Mouse (Mus musculus): ENCODE results near the gene Mtr. TPM values are rescaled to one million over a fixed set of nuclear protein-coding genes. Genes with fewer than 3 reads are reported as not detected.

Gene Mtr
- polyA plus RNA-seq, 2 experiments: 4.0 to 9.6 TPM

GRCm38 (mm10) chr13:12167276-12167675, 90.6 kb downstream of the Mtr start:
- WGBS (ENCODE audit: insufficient replicate concordance): 56% methylated on average over 9 of the region's 9 CpGs
- no peak for ATAC-seq (ENCODE audit: insufficient read depth)
- Histone ChIP-seq H3K4me2 (ENCODE audit: low read depth) (no peak overlapping the region), H3K36me3 (replicated peaks; ENCODE audit: control insufficient read depth, insufficient read depth, low read depth) (no peaks in the 10 kb centered on the region), H3K4me3 (ENCODE audit: insufficient read depth in 1 of 2, low read depth in 2 of 2, low read length in 2 of 2) (no peak overlapping the region), H3K27me3 (ENCODE audit: control insufficient read depth, insufficient read depth, low read length) (no peaks in the 10 kb centered on the region), H3K27ac (no peak overlapping the region), H3K4me1 (replicated peaks; ENCODE audit: control insufficient read depth in 2 of 2, insufficient read depth in 2 of 2, low read length in 1 of 2) (no peaks in the 10 kb centered on the region), H3K9me3 (ENCODE audit: control insufficient read depth, low read length) (no peaks in the 10 kb centered on the region), H3K9ac (replicated peaks) (no peak overlapping the region)
- DNase-seq (ENCODE audit: low read depth in 3 of 3, low spot score in 3 of 3): no peak
- TF ChIP-seq EP300 (IDR thresholded peaks at IDR 0.05; ENCODE audit: low read depth): no peak

GRCm38 (mm10) chr13:12166386-12166785, 91.5 kb downstream of the Mtr start:
- Histone ChIP-seq H3K9ac (replicated peaks) (no peak overlapping the region), H3K36me3 (replicated peaks; ENCODE audit: control insufficient read depth, insufficient read depth, low read depth) (no peaks in the 10 kb centered on the region), H3K4me3 (ENCODE audit: insufficient read depth in 1 of 2, low read depth in 2 of 2, low read length in 2 of 2) (no peak overlapping the region), H3K27me3 (ENCODE audit: control insufficient read depth, insufficient read depth, low read length) (no peaks in the 10 kb centered on the region), H3K4me1 (replicated peaks; ENCODE audit: control insufficient read depth in 2 of 2, insufficient read depth in 2 of 2, low read length in 1 of 2) (no peaks in the 10 kb centered on the region), H3K9me3 (ENCODE audit: control insufficient read depth, low read length) (no peaks in the 10 kb centered on the region), H3K4me2 (ENCODE audit: low read depth) (no peak overlapping the region), H3K27ac (no peak overlapping the region)
- no peak for TF ChIP-seq EP300 (IDR thresholded peaks at IDR 0.05; ENCODE audit: low read depth)
- TF ChIP-seq CTCF (IDR thresholded peaks at IDR 0.05; ENCODE audit: low read depth): no peak
- DNase-seq (ENCODE audit: low read depth in 3 of 3, low spot score in 3 of 3) (no peak), ATAC-seq (ENCODE audit: insufficient read depth) (no peak)
- WGBS (ENCODE audit: insufficient replicate concordance): 23% methylated on average over 6 of the region's 6 CpGs

- no peaks in the 10 kb centered on the region for H3K9me3 ChIP-seq (ENCODE audit: control insufficient read depth, low read length)
- H3K27ac ChIP-seq: no peak overlapping the region
- DNase-seq (ENCODE audit: low read depth in 3 of 3, low spot score in 3 of 3) (no peak), ATAC-seq (ENCODE audit: insufficient read depth) (no peak)
- 56% methylated on average over 8 of the region's 8 CpGs for WGBS (ENCODE audit: insufficient replicate concordance)
- no peak overlapping the region for H3K9ac ChIP-seq (replicated peaks)
- no peaks in the 10 kb centered on the region for H3K4me1 ChIP-seq (replicated peaks; ENCODE audit: control insufficient read depth in 2 of 2, insufficient read depth in 2 of 2, low read length in 1 of 2)
- no peak for TF ChIP-seq CTCF (IDR thresholded peaks at IDR 0.05; ENCODE audit: low read depth)
- TF ChIP-seq EP300 (IDR thresholded peaks at IDR 0.05; ENCODE audit: low read depth): no peak
- no peak overlapping the region for H3K4me2 ChIP-seq (ENCODE audit: low read depth)
- H3K27me3 ChIP-seq (ENCODE audit: control insufficient read depth, insufficient read depth, low read length): no peaks in the 10 kb centered on the region
- H3K36me3 ChIP-seq (replicated peaks; ENCODE audit: control insufficient read depth, insufficient read depth, low read depth): no peaks in the 10 kb centered on the region
- no peak overlapping the region for H3K4me3 ChIP-seq (ENCODE audit: insufficient read depth in 1 of 2, low read depth in 2 of 2, low read length in 2 of 2)
Observed at GRCm38 (mm10) chr13:12165461-12166058, 92.4 kb downstream of the Mtr start.

GRCm38 (mm10) chr13:12162457-12162856, 95.5 kb downstream of the Mtr start:
- ATAC-seq (ENCODE audit: insufficient read depth) (no peak), DNase-seq (ENCODE audit: low read depth in 3 of 3, low spot score in 3 of 3) (no peak)
- Histone ChIP-seq H3K36me3 (replicated peaks; ENCODE audit: control insufficient read depth, insufficient read depth, low read depth) (no peaks in the 10 kb centered on the region), H3K9me3 (ENCODE audit: control insufficient read depth, low read length) (no peaks in the 10 kb centered on the region), H3K9ac (replicated peaks) (no peak overlapping the region), H3K27me3 (ENCODE audit: control insufficient read depth, insufficient read depth, low read length) (no peaks in the 10 kb centered on the region), H3K4me3 (ENCODE audit: insufficient read depth in 1 of 2, low read depth in 2 of 2, low read length in 2 of 2) (no peak overlapping the region), H3K27ac (no peak overlapping the region), H3K4me1 (replicated peaks; ENCODE audit: control insufficient read depth in 2 of 2, insufficient read depth in 2 of 2, low read length in 1 of 2) (no peaks in the 10 kb centered on the region), H3K4me2 (ENCODE audit: low read depth) (no peak overlapping the region)
- no peak for TF ChIP-seq EP300 (IDR thresholded peaks at IDR 0.05; ENCODE audit: low read depth)
- TF ChIP-seq CTCF (IDR thresholded peaks at IDR 0.05; ENCODE audit: low read depth): no peak
- WGBS (ENCODE audit: insufficient replicate concordance): 70% methylated on average over 4 of the region's 4 CpGs

- H3K36me3 ChIP-seq (replicated peaks; ENCODE audit: control insufficient read depth, insufficient read depth, low read depth): no peaks in the 10 kb centered on the region
Observed at GRCm38 (mm10) chr13:12160121-12160475, 97.8 kb downstream of the Mtr start.

More at GRCm38 (mm10) chr13:12160121-12160475, 97.8 kb downstream of the Mtr start:
- H3K27me3 ChIP-seq (ENCODE audit: control insufficient read depth, insufficient read depth, low read length): no peaks in the 10 kb centered on the region
- H3K4me2 ChIP-seq (ENCODE audit: low read depth): no peak overlapping the region
- no peaks in the 10 kb centered on the region for H3K4me1 ChIP-seq (replicated peaks; ENCODE audit: control insufficient read depth in 2 of 2, insufficient read depth in 2 of 2, low read length in 1 of 2)
- H3K4me3 ChIP-seq (ENCODE audit: insufficient read depth in 1 of 2, low read depth in 2 of 2, low read length in 2 of 2): no peak overlapping the region
- no peak for TF ChIP-seq CTCF (IDR thresholded peaks at IDR 0.05; ENCODE audit: low read depth)
- TF ChIP-seq EP300 (IDR thresholded peaks at IDR 0.05; ENCODE audit: low read depth): no peak
- no peak overlapping the region for H3K9ac ChIP-seq (replicated peaks)
- H3K9me3 ChIP-seq (ENCODE audit: control insufficient read depth, low read length): no peaks in the 10 kb centered on the region
- 73% methylated on average over 3 of the region's 3 CpGs for WGBS (ENCODE audit: insufficient replicate concordance)
- no peak overlapping the region for H3K27ac ChIP-seq
- ATAC-seq (ENCODE audit: insufficient read depth): no peak
- no peak for DNase-seq (ENCODE audit: low read depth in 3 of 3, low spot score in 3 of 3)
